Mouse (Mus musculus): Measurements from ENCODE around the gene Hsf2. TPM values are rescaled to one million over a fixed set of nuclear protein-coding genes. Genes with fewer than 3 reads are reported as not detected.
"Not testable (repeated sequence)": the region's sequence is repeated elsewhere in the genome, so short reads cannot be mapped to it uniquely, and the experiment has no call there.

The Hsf2 gene
- 35.9 and 43.4 TPM in 2 replicates for polyA plus RNA-seq (2016; fragmentation: Nextera tagmentation; extraction: Ambion mirVana)

- peak; percentile 95 for DNase-seq (ENCODE audit: low spot score)
- peaks cover 7% of the 10 kb centered on the region for H3K36me3 ChIP-seq
- H3K27me3 ChIP-seq (ENCODE audit: low read depth, poor library complexity, severe bottlenecking): no peaks in the 10 kb centered on the region
- H3K9me3 ChIP-seq (replicated peaks): no peaks in the 10 kb centered on the region
- peak within 1 kb of the TSS; percentile 89 for H3K4me3 ChIP-seq
- peak within 1 kb of the TSS; percentile 98 for H3K27ac ChIP-seq
- H3K4me1 ChIP-seq: peaks cover 14% of the 10 kb centered on the region
- 1% methylated on average over 46 of the region's 52 CpGs for WGBS
Measured at GRCm38 (mm10) chr10:57485908-57486541, at the start of gene Hsf2. Gene Hsf2 (plus strand): TSS chr10:57486385.

- Histone ChIP-seq H3K4me3 (no peak overlapping the region), H3K27ac (no peak overlapping the region), H3K4me1 (no peaks in the 10 kb centered on the region), H3K36me3 (no peaks in the 10 kb centered on the region), H3K9me3 (replicated peaks) (no peaks in the 10 kb centered on the region), H3K27me3 (ENCODE audit: low read depth, poor library complexity, severe bottlenecking) (no peaks in the 10 kb centered on the region)
- DNase-seq (ENCODE audit: low spot score): no peak
- 84% methylated on average over 2 of the region's 2 CpGs for WGBS
Measured at GRCm38 (mm10) chr10:57437898-57438297, 48.3 kb upstream of the Hsf2 start.

GRCm38 (mm10) chr10:57441049-57441448 is 45.1 kb upstream of the Hsf2 start:
- H3K27ac ChIP-seq: no peak overlapping the region
- no peaks in the 10 kb centered on the region for H3K36me3 ChIP-seq
- H3K9me3 ChIP-seq (replicated peaks): no peaks in the 10 kb centered on the region
- no peak for DNase-seq (ENCODE audit: low spot score)
- no peaks in the 10 kb centered on the region for H3K4me1 ChIP-seq
- H3K27me3 ChIP-seq (ENCODE audit: low read depth, poor library complexity, severe bottlenecking): no peaks in the 10 kb centered on the region
- no peak overlapping the region for H3K4me3 ChIP-seq

GRCm38 (mm10) chr10:57444392-57444791 is 41.8 kb upstream of the Hsf2 start:
- WGBS: 72% methylated on average over 8 of the region's 8 CpGs
- Histone ChIP-seq H3K27ac (no peak overlapping the region), H3K4me3 (no peak overlapping the region), H3K36me3 (no peaks in the 10 kb centered on the region), H3K27me3 (ENCODE audit: low read depth, poor library complexity, severe bottlenecking) (no peaks in the 10 kb centered on the region), H3K4me1 (no peaks in the 10 kb centered on the region), H3K9me3 (replicated peaks) (no peaks in the 10 kb centered on the region)
- DNase-seq (ENCODE audit: low spot score): no peak

GRCm38 (mm10) chr10:57445655-57446054 is 40.5 kb upstream of the Hsf2 start:
- Histone ChIP-seq H3K36me3 (no peaks in the 10 kb centered on the region), H3K27me3 (ENCODE audit: low read depth, poor library complexity, severe bottlenecking) (no peaks in the 10 kb centered on the region), H3K27ac (no peak overlapping the region), H3K4me1 (no peaks in the 10 kb centered on the region), H3K9me3 (replicated peaks) (no peaks in the 10 kb centered on the region), H3K4me3 (no peak overlapping the region)
- no peak for DNase-seq (ENCODE audit: low spot score)
- 89% methylated on average over 1 of the region's 1 CpGs for WGBS

- Histone ChIP-seq H3K9me3 (replicated peaks) (no peaks in the 10 kb centered on the region), H3K27me3 (ENCODE audit: low read depth, poor library complexity, severe bottlenecking) (no peaks in the 10 kb centered on the region), H3K27ac (no peak overlapping the region), H3K4me3 (no peak overlapping the region), H3K36me3 (no peaks in the 10 kb centered on the region), H3K4me1 (no peaks in the 10 kb centered on the region)
- DNase-seq (ENCODE audit: low spot score): no peak
Measured at GRCm38 (mm10) chr10:57447657-57448050, 38.5 kb upstream of the Hsf2 start.

- no peaks in the 10 kb centered on the region for H3K36me3 ChIP-seq
- no peak overlapping the region for H3K27ac ChIP-seq
- peak; percentile 84 for DNase-seq (ENCODE audit: low spot score)
- peak overlapping the region; percentile 39 for H3K4me3 ChIP-seq
- no peaks in the 10 kb centered on the region for H3K9me3 ChIP-seq (replicated peaks)
- WGBS: 7% methylated on average over 19 of the region's 19 CpGs
- H3K4me1 ChIP-seq: no peaks in the 10 kb centered on the region
- no peaks in the 10 kb centered on the region for H3K27me3 ChIP-seq (ENCODE audit: low read depth, poor library complexity, severe bottlenecking)
Measured at GRCm38 (mm10) chr10:57448051-57448716, 38.0 kb upstream of the Hsf2 start.

- not testable (repeated sequence) for H3K36me3 ChIP-seq; H3K4me3 ChIP-seq; H3K27me3 ChIP-seq (ENCODE audit: low read depth, poor library complexity, severe bottlenecking); H3K27ac ChIP-seq; H3K9me3 ChIP-seq (replicated peaks); DNase-seq (ENCODE audit: low spot score); H3K4me1 ChIP-seq
- WGBS: 37% methylated on average over 10 of the region's 10 CpGs
Measured at GRCm38 (mm10) chr10:57463298-57463697, 22.9 kb upstream of the Hsf2 start.

GRCm38 (mm10) chr10:57465768-57466167 is 20.4 kb upstream of the Hsf2 start:
- Histone ChIP-seq H3K4me1 (no peaks in the 10 kb centered on the region), H3K27ac (no peak overlapping the region), H3K4me3 (no peak overlapping the region), H3K36me3 (no peaks in the 10 kb centered on the region), H3K9me3 (replicated peaks) (no peaks in the 10 kb centered on the region), H3K27me3 (ENCODE audit: low read depth, poor library complexity, severe bottlenecking) (no peaks in the 10 kb centered on the region)
- no peak for DNase-seq (ENCODE audit: low spot score)

- WGBS: 83% methylated on average over 9 of the region's 9 CpGs
Measured at GRCm38 (mm10) chr10:57477121-57477843, 8.9 kb upstream of the Hsf2 start.

GRCm38 (mm10) chr10:57481717-57482116 is 4.5 kb upstream of the Hsf2 start:
- Histone ChIP-seq H3K4me1 (no peaks in the 10 kb centered on the region), H3K9me3 (replicated peaks) (no peaks in the 10 kb centered on the region), H3K27ac (no peak overlapping the region), H3K4me3 (no peak overlapping the region), H3K36me3 (no peaks in the 10 kb centered on the region), H3K27me3 (ENCODE audit: low read depth, poor library complexity, severe bottlenecking) (no peaks in the 10 kb centered on the region)
- WGBS: 56% methylated on average over 5 of the region's 5 CpGs
- no peak for DNase-seq (ENCODE audit: low spot score)

More at GRCm38 (mm10) chr10:57477121-57477843, 8.9 kb upstream of the Hsf2 start:
- Histone ChIP-seq H3K4me1 (no peaks in the 10 kb centered on the region), H3K27me3 (ENCODE audit: low read depth, poor library complexity, severe bottlenecking) (no peaks in the 10 kb centered on the region), H3K27ac (no peak overlapping the region), H3K4me3 (no peak overlapping the region), H3K36me3 (no peaks in the 10 kb centered on the region), H3K9me3 (replicated peaks) (no peaks in the 10 kb centered on the region)
- no peak for DNase-seq (ENCODE audit: low spot score)

GRCm38 (mm10) chr10:57484741-57485140 is 1.4 kb upstream of the Hsf2 start:
- Histone ChIP-seq H3K9me3 (replicated peaks) (no peaks in the 10 kb centered on the region), H3K36me3 (no peaks in the 10 kb centered on the region), H3K4me3 (no peak overlapping the region), H3K27me3 (ENCODE audit: low read depth, poor library complexity, severe bottlenecking) (no peaks in the 10 kb centered on the region), H3K27ac (no peak overlapping the region), H3K4me1 (peaks cover 14% of the 10 kb centered on the region)
- WGBS: 90% methylated on average over 3 of the region's 3 CpGs
- DNase-seq (ENCODE audit: low spot score): no peak

GRCm38 (mm10) chr10:57486542-57487071 is 422 bp downstream of the Hsf2 start:
- Histone ChIP-seq H3K4me3 (peak overlapping the region; percentile 89), H3K27ac (peak overlapping the region; percentile 98), H3K4me1 (peaks cover 14% of the 10 kb centered on the region), H3K9me3 (replicated peaks) (no peaks in the 10 kb centered on the region), H3K27me3 (ENCODE audit: low read depth, poor library complexity, severe bottlenecking) (no peaks in the 10 kb centered on the region), H3K36me3 (peaks cover 13% of the 10 kb centered on the region)
- no peak for DNase-seq (ENCODE audit: low spot score)
- under 1% methylated on average over 63 of the region's 65 CpGs for WGBS

All from limb, embryonic 10.5 days (tissue).